Mouse (Mus musculus) hindbrain, embryonic 16.5 days (tissue): ENCODE results near the gene Neurl3. TPM values are rescaled to one million over a fixed set of nuclear protein-coding genes. Genes with fewer than 3 reads are reported as not detected.
A peak's percentile ranks its signal among the peaks of the same experiment; 100 is the strongest.

Experiments used
- ATAC-seq: fragments of 200-750 bp; cut with Nextera tagmentation; 2 replicates; pipeline ENCODE4 v1.8.0; 2017; ENCODE audit warnings: moderate TSS enrichment, moderate library complexity
- H3K27ac ChIP-seq: fragments of 300-500 bp; sonication (generic); 2 replicates; pipeline ENCODE4 v1.5.1; 2014; ENCODE audit warnings: low read depth, mild to moderate bottlenecking, control low read depth, low read length, moderate library complexity
- H3K27me3 ChIP-seq: fragments of 300-500 bp; sonication (generic); replicated peaks from 2 replicates; pipeline ENCODE4 v1.6.1; 2014; ENCODE audit warnings: low read length; ENCODE audit not compliant: control insufficient read depth, insufficient read depth
- H3K36me3 ChIP-seq: fragments of 300-500 bp; sonication (generic); 2 replicates; pipeline ENCODE4 v1.6.1; 2014; ENCODE audit warnings: mild to moderate bottlenecking, low read length, moderate library complexity, mixed read lengths; ENCODE audit not compliant: control insufficient read depth, insufficient read depth
- H3K4me1 ChIP-seq: fragments of 300-500 bp; sonication (generic); 2 replicates; pipeline ENCODE4 v1.6.1; 2014; ENCODE audit warnings: low read depth, low read length; ENCODE audit not compliant: control insufficient read depth, insufficient read depth
- H3K4me2 ChIP-seq: fragments of 300-500 bp; sonication (generic); 2 replicates; pipeline ENCODE4 v1.6.1; 2014; ENCODE audit warnings: mild to moderate bottlenecking, low read length, control low read depth, moderate library complexity
- H3K4me3 ChIP-seq: fragments of 300-500 bp; sonication (generic); 2 replicates; pipeline ENCODE4 v1.5.1; 2014; ENCODE audit warnings: mild to moderate bottlenecking, low read length, control low read depth, moderate library complexity
- H3K9ac ChIP-seq: fragments of 300-500 bp; sonication (generic); 2 replicates; pipeline ENCODE4 v1.6.1; 2014; ENCODE audit warnings: low read depth, mild to moderate bottlenecking, control low read depth, low read length, moderate library complexity
- H3K9me3 ChIP-seq: fragments of 300-500 bp; sonication (generic); 2 replicates; pipeline ENCODE4 v1.6.1; 2014; ENCODE audit warnings: mild to moderate bottlenecking, low read length, moderate library complexity; ENCODE audit not compliant: control insufficient read depth
- WGBS: fragments of 180-500 bp; shearing (Covaris S2); extraction: QIAGEN DNeasy Blood & Tissue Kit; methylation state at CpG from one replicate; pipeline ENCODE4 v1.1.7; 2014; 5-methylcytosine and 5-hydroxymethylcytosine counted together
- polyA plus RNA-seq: library from polyadenylated mRNA; unstranded; fragments of >200 nt; fragmentation: Nextera tagmentation; extraction: Ambion mirVana; gene quantifications from 2 replicates; pipeline ENCODE4 v1.2.1, GENCODE M21; 2015

Gene Neurl3
- polyA plus RNA-seq, 1 experiment from 2014 or later = 2.0 TPM

DNA sequence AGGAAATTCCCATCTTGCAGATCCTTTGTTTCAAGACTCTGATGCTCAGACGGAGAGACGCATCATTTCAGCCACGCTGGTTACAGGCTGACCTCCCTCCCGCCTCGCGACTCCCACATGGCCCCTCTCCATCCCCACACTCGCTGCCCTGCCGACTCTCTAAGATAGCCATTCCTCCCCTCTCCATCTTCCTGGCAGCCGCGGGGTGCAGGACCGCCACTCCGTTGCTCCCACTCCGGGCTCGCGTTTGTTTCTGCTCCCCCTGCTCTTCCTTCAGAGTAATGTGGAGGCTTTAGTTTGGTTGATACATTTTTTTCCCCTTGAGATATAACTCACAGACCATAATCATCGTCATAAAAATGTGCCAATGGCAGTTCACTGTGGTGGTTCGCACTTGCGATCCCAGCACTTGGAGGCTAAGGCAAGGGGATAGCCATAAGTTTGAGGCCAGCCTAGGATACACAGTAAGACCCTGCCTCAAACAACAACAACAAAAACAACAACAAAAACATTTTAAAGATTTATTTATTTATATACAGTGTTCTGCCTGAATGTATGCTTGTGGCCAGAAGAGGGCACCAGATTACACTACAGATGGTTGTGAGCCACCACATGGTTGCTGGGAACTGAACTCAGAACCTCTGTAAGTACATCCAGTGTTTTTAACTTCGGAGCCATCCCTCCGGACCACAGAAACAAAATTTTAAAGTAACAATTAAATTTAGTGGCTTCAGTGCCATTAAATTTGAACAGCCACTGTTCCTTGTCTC, 18.4 kb downstream of the Neurl3 start:
- no peak for ATAC-seq
- H3K9me3 ChIP-seq = no peaks in the 10 kb centered on the region
- H3K9ac ChIP-seq = peak overlapping the region; percentile 47
- no peak overlapping the region for H3K4me3 ChIP-seq
- WGBS = 21% methylated on average over 20 of the region's 20 CpGs
- no peaks in the 10 kb centered on the region; the same call in 1 of the 2 replicates for H3K27me3 ChIP-seq
- no peaks in the 10 kb centered on the region for H3K36me3 ChIP-seq
- peaks cover 9% of the 10 kb centered on the region for H3K4me1 ChIP-seq
- peak overlapping the region; percentile 34 for H3K4me2 ChIP-seq
- H3K27ac ChIP-seq = no peak overlapping the region

DNA sequence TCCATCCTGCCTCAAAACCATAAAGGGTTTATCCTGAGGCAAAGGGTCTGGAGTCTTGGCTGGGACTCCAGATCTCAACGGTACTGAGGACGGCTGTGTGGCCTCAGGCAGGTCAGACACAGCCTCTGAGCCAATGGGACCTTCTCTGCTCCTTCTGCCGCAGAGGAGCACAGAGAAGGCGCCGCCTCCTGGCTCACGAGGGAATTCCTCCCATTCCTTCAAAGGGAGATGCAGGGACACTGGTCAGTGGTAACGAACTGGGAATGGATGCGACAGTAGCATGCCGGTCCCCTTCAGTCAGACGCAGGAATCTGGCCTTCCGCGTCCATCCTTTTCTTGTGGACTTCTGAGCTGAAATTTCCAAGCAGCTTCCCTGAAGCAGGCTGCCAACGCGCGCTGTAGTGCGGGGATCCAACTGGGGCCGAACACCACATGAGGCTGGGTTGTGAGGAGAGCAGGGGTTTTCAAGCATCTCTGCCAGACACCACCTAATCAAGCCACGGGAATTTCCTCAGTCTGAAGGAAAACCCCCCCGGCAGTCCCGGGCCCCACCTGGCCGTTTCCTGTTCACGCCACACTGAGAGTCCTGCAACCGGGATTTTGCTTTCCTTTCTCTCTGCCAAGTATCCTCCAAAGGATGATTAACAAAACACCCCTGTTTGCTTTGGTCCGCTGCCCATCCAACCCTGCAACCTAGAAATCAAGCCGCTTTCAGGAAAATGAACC, 19.7 kb downstream of the Neurl3 start:
- H3K9ac ChIP-seq = peak overlapping the region; percentile 50
- H3K27ac ChIP-seq = no peak overlapping the region
- peak overlapping the region; percentile 55 for H3K4me2 ChIP-seq
- 7% methylated on average over 25 of the region's 25 CpGs for WGBS
- no peaks in the 10 kb centered on the region for H3K9me3 ChIP-seq
- H3K27me3 ChIP-seq = no peaks in the 10 kb centered on the region; the same call in 1 of the 2 replicates
- H3K36me3 ChIP-seq = no peaks in the 10 kb centered on the region
- peaks cover 9% of the 10 kb centered on the region for H3K4me1 ChIP-seq
- peak overlapping the region; percentile 22 for H3K4me3 ChIP-seq
- peak; percentile 46 for ATAC-seq

DNA sequence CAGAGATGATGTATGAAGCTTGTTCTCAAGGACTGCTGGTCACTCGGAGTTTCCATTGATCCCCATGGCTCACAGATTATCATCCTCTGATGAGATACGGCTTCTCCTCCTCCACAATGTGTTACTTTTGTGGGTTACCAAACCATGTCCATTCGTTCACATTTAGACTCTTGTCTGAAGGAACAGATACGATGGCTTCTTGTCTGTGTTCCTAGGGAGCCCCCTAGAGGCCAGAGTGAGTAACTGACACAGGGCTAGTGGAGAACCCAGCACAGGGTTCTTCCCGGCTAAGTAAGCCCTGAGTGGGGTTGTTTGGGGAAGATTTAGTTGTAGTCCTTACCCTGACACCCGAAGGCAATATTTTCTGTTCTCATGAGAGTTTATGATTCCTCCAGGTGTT, 21.7 kb downstream of the Neurl3 start:
- no peaks in the 10 kb centered on the region for H3K9me3 ChIP-seq
- H3K9ac ChIP-seq = no peak overlapping the region
- no peak overlapping the region for H3K4me2 ChIP-seq
- H3K27me3 ChIP-seq = no peaks in the 10 kb centered on the region; the same call in 1 of the 2 replicates
- 6% methylated on average over 6 of the region's 6 CpGs for WGBS
- H3K36me3 ChIP-seq = no peaks in the 10 kb centered on the region
- ATAC-seq = peak; percentile 78; the same call in 1 of the 2 replicates
- H3K4me3 ChIP-seq = no peak overlapping the region
- no peak overlapping the region for H3K27ac ChIP-seq
- peaks cover 9% of the 10 kb centered on the region for H3K4me1 ChIP-seq

DNA sequence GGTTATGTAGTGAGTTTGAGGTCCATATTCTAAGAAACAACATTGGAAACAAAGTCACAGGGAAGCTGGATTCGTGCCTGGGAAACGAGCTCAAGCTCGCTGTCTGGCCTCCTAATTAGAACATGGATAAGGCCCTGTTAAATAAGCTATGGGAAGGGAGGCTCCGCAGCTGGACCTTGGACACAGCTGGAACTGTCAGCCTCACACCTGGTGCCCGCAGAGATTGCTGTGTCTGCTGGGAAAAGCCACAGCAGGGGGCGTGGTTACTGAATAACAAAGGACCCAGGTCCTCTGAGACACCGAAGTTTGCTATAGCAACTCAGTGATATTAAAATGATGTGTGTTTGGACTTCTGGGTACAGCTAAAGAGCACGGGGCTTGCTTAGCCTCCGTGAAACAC, 23.1 kb downstream of the Neurl3 start:
- Histone ChIP-seq H3K9ac (no peak overlapping the region), H3K4me2 (no peak overlapping the region), H3K4me1 (peaks cover 9% of the 10 kb centered on the region), H3K9me3 (no peaks in the 10 kb centered on the region), H3K36me3 (no peaks in the 10 kb centered on the region), H3K27ac (no peak overlapping the region), H3K4me3 (no peak overlapping the region), H3K27me3 (no peaks in the 10 kb centered on the region; the same call in 1 of the 2 replicates)
- 4% methylated on average over 9 of the region's 9 CpGs for WGBS
- ATAC-seq = no peak

DNA sequence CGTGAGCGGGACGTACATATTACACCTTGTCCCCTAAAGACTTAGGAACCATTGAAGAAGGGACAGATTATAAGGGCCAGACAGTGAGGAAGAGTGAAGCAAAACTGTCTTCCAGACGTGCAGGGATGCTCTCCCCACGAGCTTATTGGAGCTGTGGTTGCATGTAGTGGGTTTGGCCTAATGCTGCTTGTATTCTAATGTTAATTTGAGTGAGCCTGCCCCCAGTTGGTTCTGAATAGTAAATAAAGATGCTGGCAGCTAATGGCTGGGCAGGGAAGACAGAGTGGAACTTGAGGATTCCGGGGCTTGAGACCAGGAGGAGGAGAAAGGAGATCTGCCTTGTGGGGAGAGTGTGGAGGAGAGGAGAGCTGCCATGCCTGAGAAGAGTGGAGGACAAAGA, 27.8 kb downstream of the Neurl3 start:
- no peaks in the 10 kb centered on the region for H3K36me3 ChIP-seq
- no peaks in the 10 kb centered on the region for H3K27me3 ChIP-seq
- no peak overlapping the region for H3K4me3 ChIP-seq
- 45% methylated on average over 6 of the region's 6 CpGs for WGBS
- H3K27ac ChIP-seq = no peak overlapping the region
- no peak overlapping the region for H3K4me2 ChIP-seq
- H3K9me3 ChIP-seq = no peaks in the 10 kb centered on the region
- H3K9ac ChIP-seq = no peak overlapping the region
- H3K4me1 ChIP-seq = peaks cover 18% of the 10 kb centered on the region
- no peak for ATAC-seq

DNA sequence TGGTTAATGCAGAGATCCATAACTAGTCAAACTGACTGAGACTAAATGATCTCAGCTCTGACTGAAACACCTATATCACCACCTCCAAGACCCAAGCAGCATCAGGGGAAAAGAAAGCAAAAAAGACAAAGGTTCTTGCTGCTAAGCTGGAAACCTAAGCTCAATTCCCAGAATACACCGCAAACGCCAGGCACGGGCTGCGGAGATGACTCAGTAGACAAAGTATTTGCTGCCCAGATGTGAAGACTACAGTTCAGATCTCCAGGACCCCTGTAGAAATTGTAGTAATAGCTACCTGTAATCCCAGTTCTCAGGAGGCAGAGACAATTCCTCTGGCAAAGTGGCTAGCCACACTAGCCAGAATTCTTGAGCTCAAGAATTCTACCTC, 29.7 kb downstream of the Neurl3 start:
- Histone ChIP-seq H3K4me3 (no peak overlapping the region), H3K4me1 (peaks cover 19% of the 10 kb centered on the region), H3K4me2 (peak overlapping the region; percentile 62), H3K36me3 (no peaks in the 10 kb centered on the region), H3K9me3 (no peaks in the 10 kb centered on the region), H3K9ac (no peak overlapping the region), H3K27me3 (no peaks in the 10 kb centered on the region), H3K27ac (no peak overlapping the region)
- ATAC-seq = no peak
- 86% methylated on average over 4 of the region's 4 CpGs for WGBS

DNA sequence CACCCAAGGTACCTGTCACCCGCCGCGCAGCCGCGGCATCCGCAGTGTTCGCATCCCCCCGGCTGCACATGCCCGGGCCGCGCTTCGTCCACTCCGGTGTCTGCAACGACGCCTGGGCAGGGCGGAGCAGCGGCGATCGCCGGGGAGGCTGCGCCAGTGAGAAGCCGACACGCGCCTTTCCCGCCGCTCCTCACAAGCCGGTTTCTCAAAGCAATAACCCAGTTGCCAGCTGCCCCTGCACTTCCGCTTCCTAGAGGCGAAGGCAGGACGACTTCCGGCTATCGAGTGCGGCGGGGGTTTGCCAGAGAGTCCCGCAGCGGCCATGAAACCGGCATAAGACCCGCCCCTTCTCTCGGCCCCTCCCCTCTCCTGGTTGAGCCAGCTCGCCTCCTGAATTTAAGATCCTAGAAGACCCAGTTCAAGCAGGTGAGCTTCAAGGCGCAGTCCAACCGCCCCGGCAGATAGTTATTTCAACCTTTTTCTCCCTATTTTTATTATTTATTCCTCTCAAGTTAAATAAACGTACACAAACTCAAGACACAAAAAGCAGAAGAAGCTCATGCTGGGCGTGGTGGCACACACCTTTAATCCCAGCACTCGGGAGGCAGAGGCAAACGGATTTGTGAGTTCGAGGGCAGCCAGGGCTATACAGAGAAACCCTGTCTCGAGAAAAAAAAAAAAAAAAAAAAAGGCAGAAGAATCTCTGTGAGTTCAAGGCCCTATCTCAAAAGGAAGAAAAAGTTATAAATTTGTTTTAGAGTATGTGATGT, 30.2 kb downstream of the Neurl3 start, which contains the start of gene Uggt1:
TSS of gene Uggt1 (minus strand) at position 663 of the 770 bp plus-strand sequence.
- peak; percentile 98 for ATAC-seq
- Histone ChIP-seq H3K9ac (peak within 1 kb of the TSS; percentile 89), H3K36me3 (no peaks in the 10 kb centered on the region), H3K4me3 (peak within 1 kb of the TSS; percentile 91), H3K4me2 (peak within 1 kb of the TSS; percentile 84), H3K9me3 (no peaks in the 10 kb centered on the region), H3K27ac (peak within 1 kb of the TSS; percentile 84), H3K27me3 (no peaks in the 10 kb centered on the region), H3K4me1 (peaks cover 19% of the 10 kb centered on the region)
- 4% methylated on average over 39 of the region's 49 CpGs for WGBS

DNA sequence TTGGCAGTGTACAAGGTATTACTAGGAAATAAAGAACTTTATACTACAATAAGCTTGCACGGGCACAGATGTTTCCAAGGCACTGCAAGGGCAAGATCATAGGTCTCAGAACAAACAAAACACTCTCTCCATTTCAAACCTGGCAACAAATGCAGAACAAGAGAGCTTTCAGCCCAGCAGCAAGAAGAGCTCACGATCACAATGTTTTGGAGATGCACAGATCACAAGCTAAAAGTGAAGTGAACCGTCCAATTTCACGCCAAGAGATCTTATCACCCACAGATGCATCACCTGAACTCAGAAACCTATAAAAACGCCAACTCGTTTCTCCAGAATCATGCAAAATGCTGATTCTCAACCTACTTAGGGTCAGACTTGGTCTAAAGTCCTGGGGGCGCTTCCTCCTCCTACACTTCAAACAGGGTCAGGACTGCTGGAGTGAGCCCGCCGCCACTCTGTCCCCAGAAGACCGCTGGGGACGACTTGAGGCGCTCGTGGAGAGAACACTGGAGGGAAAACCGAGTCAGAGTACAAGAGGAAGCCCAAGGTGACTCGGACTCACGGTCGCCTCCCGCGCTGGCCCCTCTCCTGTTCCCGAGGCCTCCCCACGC, 30.9 kb downstream of the Neurl3 start:
- no peak for ATAC-seq
- Histone ChIP-seq H3K27ac (peak overlapping the region; percentile 84), H3K4me3 (peak overlapping the region; percentile 91), H3K4me1 (peaks cover 19% of the 10 kb centered on the region), H3K9ac (peak overlapping the region; percentile 89), H3K9me3 (no peaks in the 10 kb centered on the region), H3K4me2 (peak overlapping the region; percentile 84), H3K27me3 (no peaks in the 10 kb centered on the region), H3K36me3 (no peaks in the 10 kb centered on the region)
- WGBS = 3% methylated on average over 21 of the region's 21 CpGs
